Mouse (Mus musculus) myocyte (in vitro differentiated cells): Measurements from ENCODE around the gene Olfr1196. TPM values are rescaled to one million over a fixed set of nuclear protein-coding genes. Genes with fewer than 3 reads are reported as not detected.

Source experiments
- H3K27me3 ChIP-seq: one replicate; pipeline ENCODE4 v1.6.1; 2011; ENCODE audit not compliant: control insufficient read depth, insufficient read depth, insufficient read length
- H3K36me3 ChIP-seq: one replicate; pipeline ENCODE4 v1.6.1; 2011; ENCODE audit not compliant: control insufficient read depth, insufficient read depth
- H3K4me2 ChIP-seq: one replicate; pipeline ENCODE4 v1.6.1; 2011; ENCODE audit warnings: low read depth, control low read depth
- H3K4me3 ChIP-seq: one replicate; pipeline ENCODE4 v1.5.1; 2011; ENCODE audit warnings: mild to moderate bottlenecking, control low read depth, moderate library complexity
- H3K79me2 ChIP-seq: one replicate; pipeline ENCODE4 v1.6.1; 2011; ENCODE audit not compliant: control insufficient read depth, insufficient read depth
- H3ac ChIP-seq: one replicate; pipeline ENCODE4 v1.6.1; 2011; ENCODE audit not compliant: control insufficient read depth, insufficient read length
- CEBPB ChIP-seq: IDR thresholded peaks from 2 replicates; pipeline ENCODE4 v1.6.1; 2011; ENCODE audit warnings: mild to moderate bottlenecking, moderate library complexity; ENCODE audit not compliant: poor library complexity, insufficient read depth, severe bottlenecking
- E2F4 ChIP-seq: IDR thresholded peaks from one replicate; pipeline ENCODE4 v1.6.1; 2011; ENCODE audit warnings: mild to moderate bottlenecking, control low read depth, moderate library complexity; ENCODE audit not compliant: insufficient read depth
- MAX ChIP-seq: IDR thresholded peaks from one replicate; pipeline ENCODE4 v1.6.1; 2011; ENCODE audit warnings: low read depth, mild to moderate bottlenecking, control low read depth
- MYOD1 ChIP-seq, 3 experiments: IDR thresholded peaks; one replicate each; pipeline ENCODE4 v1.6.1; 2011; ENCODE audit warnings: control low read depth in 2 of 3, low read depth in 2 of 3, mild to moderate bottlenecking in 2 of 3, moderate library complexity in 1 of 3; ENCODE audit not compliant: insufficient read length in 2 of 3, control insufficient read depth in 1 of 3
- MYOG ChIP-seq, 3 experiments: IDR thresholded peaks; one replicate each; pipeline ENCODE4 v1.6.1; 2011; ENCODE audit warnings: control low read depth in 2 of 3, low read depth in 2 of 3, mild to moderate bottlenecking in 2 of 3; ENCODE audit not compliant: insufficient read length in 2 of 3, control insufficient read depth in 1 of 3, insufficient read depth in 1 of 3
- POLR2A ChIP-seq: IDR thresholded peaks from one replicate; pipeline ENCODE4 v1.6.1; 2011; ENCODE audit warnings: low read depth, mild to moderate bottlenecking, control low read depth, moderate library complexity; ENCODE audit not compliant: insufficient read length
- POLR2AphosphoS2 ChIP-seq: IDR thresholded peaks from one replicate; pipeline ENCODE4 v1.6.1; 2011; ENCODE audit warnings: low read depth, control low read depth; ENCODE audit not compliant: insufficient read length
- REST ChIP-seq: IDR thresholded peaks from one replicate; pipeline ENCODE4 v1.6.1; 2011; ENCODE audit warnings: mild to moderate bottlenecking, control low read depth, moderate library complexity; ENCODE audit not compliant: insufficient read depth, insufficient read length
- SRF ChIP-seq: IDR thresholded peaks from one replicate; pipeline ENCODE4 v1.6.1; 2011; ENCODE audit warnings: low read depth; ENCODE audit not compliant: control insufficient read depth, insufficient read length
- TCF12 ChIP-seq: IDR thresholded peaks from one replicate; pipeline ENCODE4 v1.6.1; 2011; ENCODE audit warnings: mild to moderate bottlenecking, control low read depth; ENCODE audit not compliant: poor library complexity, insufficient read depth, severe bottlenecking
- TCF3 ChIP-seq: IDR thresholded peaks from one replicate; pipeline ENCODE4 v1.6.1; 2011; ENCODE audit warnings: low read depth, control low read depth; ENCODE audit not compliant: insufficient read length
- USF1 ChIP-seq: IDR thresholded peaks from one replicate; pipeline ENCODE4 v1.6.1; 2011; ENCODE audit warnings: low read depth, mild to moderate bottlenecking, control low read depth, moderate library complexity
- polyA plus RNA-seq: library from polyadenylated mRNA; unstranded; fragments of >200 nt; fragmentation: generic; extraction: Trizol; gene quantifications from one replicate; pipeline ENCODE4 v1.2.1, GENCODE M21; 2012; ENCODE audit warnings: missing spikeins

Gene Olfr1196
- polyA plus RNA-seq, 1 experiment: not detected

GRCm38 (mm10) chr2:88648209-88648608, 56.2 kb downstream of the Olfr1196 start, which contains the start of gene Olfr1192-ps1:
Olfr1192-ps1 (plus strand) TSS chr2:88648509.
- H3K36me3 ChIP-seq: no peaks in the 10 kb centered on the region
- TF ChIP-seq SRF (no peak), MYOD1 (IDR thresholded peaks at IDR 0.05; ENCODE audit: control insufficient read depth in 1 of 3, insufficient read length in 2 of 3, low read depth in 2 of 3) (no peak), TCF12 (no peak), POLR2A (no peak), TCF3 (no peak), REST (no peak), CEBPB (no peak), MAX (no peak), E2F4 (no peak), MYOG (IDR thresholded peaks at IDR 0.05; ENCODE audit: control insufficient read depth in 1 of 3, insufficient read depth in 1 of 3, insufficient read length in 2 of 3, low read depth in 2 of 3) (no peak), USF1 (no peak), POLR2AphosphoS2 (no peak)
- no peak within 1 kb of the TSS for H3K4me2 ChIP-seq
- H3K27me3 ChIP-seq: no peaks in the 10 kb centered on the region
- H3K79me2 ChIP-seq: no peaks in the 10 kb centered on the region
- H3ac ChIP-seq: no peak within 1 kb of the TSS
- no peak within 1 kb of the TSS for H3K4me3 ChIP-seq

Other genes with a start within 250 kb of the Olfr1196 start
- gene Olfr1183, start 249.7 kb downstream of the Olfr1196 start, polyA plus RNA-seq: not detected
- gene Olfr1184, start 221.0 kb downstream of the Olfr1196 start, polyA plus RNA-seq: not detected
- not detected for gene Olfr1185-ps1, start 211.3 kb downstream of the Olfr1196 start, polyA plus RNA-seq
- gene Olfr1186, start 186.0 kb downstream of the Olfr1196 start, polyA plus RNA-seq: not detected
- gene Olfr1188, start 147.7 kb downstream of the Olfr1196 start, polyA plus RNA-seq: not detected
- gene Olfr1189, start 118.1 kb downstream of the Olfr1196 start, polyA plus RNA-seq: not detected
- gene Olfr1191-ps1, start 64.1 kb downstream of the Olfr1196 start, polyA plus RNA-seq: not detected
- gene Olfr1192-ps1, start 56.1 kb downstream of the Olfr1196 start, polyA plus RNA-seq: not detected
- not detected for gene Olfr1193, start 29.0 kb downstream of the Olfr1196 start, polyA plus RNA-seq
- not detected for gene Olfr1195, start 15.4 kb downstream of the Olfr1196 start, polyA plus RNA-seq
- not detected for gene Olfr1197, start 27.8 kb upstream of the Olfr1196 start, polyA plus RNA-seq
- not detected for gene Olfr1198, start 46.8 kb upstream of the Olfr1196 start, polyA plus RNA-seq
- not detected for gene Olfr1199, start 55.9 kb upstream of the Olfr1196 start, polyA plus RNA-seq
- gene Olfr1200, start 65.9 kb upstream of the Olfr1196 start, polyA plus RNA-seq: not detected
- gene Olfr1201, start 88.4 kb upstream of the Olfr1196 start, polyA plus RNA-seq: not detected
- gene Olfr1202, start 109.9 kb upstream of the Olfr1196 start, polyA plus RNA-seq: not detected
- not detected for gene Olfr1205, start 125.1 kb upstream of the Olfr1196 start, polyA plus RNA-seq
- gene Olfr1204, start 144.7 kb upstream of the Olfr1196 start, polyA plus RNA-seq: not detected
- gene Olfr1206, start 158.6 kb upstream of the Olfr1196 start, polyA plus RNA-seq: not detected
- not detected for gene Olfr1208, start 197.7 kb upstream of the Olfr1196 start, polyA plus RNA-seq
- not detected for gene Olfr1209, start 210.6 kb upstream of the Olfr1196 start, polyA plus RNA-seq
- not detected for gene Olfr1211, start 233.5 kb upstream of the Olfr1196 start, polyA plus RNA-seq
- gene Olfr1212, start 249.4 kb upstream of the Olfr1196 start, polyA plus RNA-seq: not detected